Mouse (Mus musculus) CD4-positive helper T cell, adult 2 months (primary cell): ENCODE data around the gene Neil3.

Experiments
- DNase-seq: peaks from one replicate; pipeline ENCODE4 v3.0.0-alpha.2; 2012; ENCODE audit warnings: low read depth, missing footprints, low spot score

Gene Neil3

GRCm38 (mm10) chr8:53638495-53639171 is at the start of gene Neil3:
Gene Neil3 (minus strand): TSS chr8:53639065.
- peak; percentile 77 for DNase-seq

- no peak for DNase-seq
Measured at GRCm38 (mm10) chr8:53680846-53681245, 42.0 kb upstream of the Neil3 start.

- peak; percentile 39 for DNase-seq
Measured at GRCm38 (mm10) chr8:53663946-53664345, 25.1 kb upstream of the Neil3 start.

- DNase-seq, result no peak
Measured at GRCm38 (mm10) chr8:53661436-53661835, 22.6 kb upstream of the Neil3 start.

GRCm38 (mm10) chr8:53630618-53631017 is 8.2 kb downstream of the Neil3 start:
- DNase-seq, result peak; percentile 24

- no peak for DNase-seq
Measured at GRCm38 (mm10) chr8:53628864-53629415, 9.9 kb downstream of the Neil3 start.

- no peak for DNase-seq
Measured at GRCm38 (mm10) chr8:53623425-53623824, 15.4 kb downstream of the Neil3 start.

- no peak for DNase-seq
Measured at GRCm38 (mm10) chr8:53619196-53619595, 19.7 kb downstream of the Neil3 start.

GRCm38 (mm10) chr8:53614288-53614646 is 24.6 kb downstream of the Neil3 start:
- no peak for DNase-seq

GRCm38 (mm10) chr8:53613577-53614287 is 25.1 kb downstream of the Neil3 start:
- DNase-seq, result no peak

- no peak for DNase-seq
Measured at GRCm38 (mm10) chr8:53612297-53612696, 26.6 kb downstream of the Neil3 start.

- DNase-seq, result peak; percentile 64
Measured at GRCm38 (mm10) chr8:53607040-53607439, 31.8 kb downstream of the Neil3 start.

- no peak for DNase-seq
Measured at GRCm38 (mm10) chr8:53604906-53605305, 34.0 kb downstream of the Neil3 start.

GRCm38 (mm10) chr8:53603672-53604071 is 35.2 kb downstream of the Neil3 start:
- DNase-seq, result no peak

GRCm38 (mm10) chr8:53600826-53601225 is 38.0 kb downstream of the Neil3 start:
- no peak for DNase-seq

- DNase-seq, result no peak
Measured at GRCm38 (mm10) chr8:53600025-53600811, 38.6 kb downstream of the Neil3 start.

- DNase-seq, result no peak
Measured at GRCm38 (mm10) chr8:53598101-53598500, 40.8 kb downstream of the Neil3 start.

- DNase-seq, result no peak
Measured at GRCm38 (mm10) chr8:53591777-53592176, 47.1 kb downstream of the Neil3 start.

- no peak for DNase-seq
Measured at GRCm38 (mm10) chr8:53573600-53573999, 65.3 kb downstream of the Neil3 start.

- DNase-seq, result no peak
Measured at GRCm38 (mm10) chr8:53566223-53566622, 72.6 kb downstream of the Neil3 start.

- DNase-seq, result no peak
Measured at GRCm38 (mm10) chr8:53562441-53563040, 76.3 kb downstream of the Neil3 start.

GRCm38 (mm10) chr8:53539585-53539984 is 99.3 kb downstream of the Neil3 start:
- no peak for DNase-seq
